Mouse (Mus musculus): ENCODE measurements around the gene Hmg20b. TPM values are rescaled to one million over a fixed set of nuclear protein-coding genes. Genes with fewer than 3 reads are reported as not detected.

Hmg20b gene
- total and polyA plus RNA-seq, 2 experiments from 2014 or later = 80.7 to 92.3 TPM

DNA sequence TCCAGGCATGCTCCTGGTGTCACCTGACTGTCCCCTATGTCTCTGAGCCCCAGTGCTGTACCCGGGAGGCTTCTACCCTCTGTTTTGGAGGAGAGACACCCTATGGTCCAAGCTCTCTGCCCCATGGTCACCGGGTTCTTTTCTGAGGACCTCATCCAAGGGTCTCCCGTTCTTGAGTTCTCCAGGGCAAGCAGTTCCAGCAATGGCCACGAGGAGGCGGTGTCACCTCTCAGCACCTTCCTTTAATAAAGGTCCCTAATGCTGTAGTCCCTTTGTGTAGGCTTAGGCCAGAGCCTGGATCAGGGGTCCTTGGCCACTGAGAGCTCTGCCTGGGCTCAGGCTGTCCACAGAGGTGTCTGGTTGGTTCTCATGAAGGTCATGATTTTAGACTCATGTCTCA lies 44.8 kb upstream of the Hmg20b start:
- Histone ChIP-seq H3K27ac (ENCODE audit: low read depth) (no peak overlapping the region), H3K27me3 (ENCODE audit: control insufficient read depth, insufficient read depth, low read length) (no peaks in the 10 kb centered on the region), H3K9me3 (replicated peaks; ENCODE audit: control insufficient read depth, low read length) (no peaks in the 10 kb centered on the region), H3K4me2 (ENCODE audit: low read depth, low read length) (no peak overlapping the region), H3K4me3 (ENCODE audit: low read depth, low read length) (no peak overlapping the region), H3K9ac (replicated peaks; ENCODE audit: low read depth, low read length) (no peak overlapping the region), H3K36me3 (replicated peaks; ENCODE audit: control insufficient read depth, insufficient read depth, low read length) (peaks cover 32% of the 10 kb centered on the region), H3K4me1 (ENCODE audit: control insufficient read depth, insufficient read depth) (peaks cover 12% of the 10 kb centered on the region; the same call in 1 of the 2 replicates)
- TF ChIP-seq CTCF (IDR thresholded peaks at IDR 0.05; ENCODE audit: low read depth) (peak; percentile 91), EP300 (IDR thresholded peaks at IDR 0.05; ENCODE audit: low read depth) (no peak)
- peak; percentile 43 for ATAC-seq (ENCODE audit: insufficient read depth, low read depth)
- DNase-seq (ENCODE audit: low spot score) = peak; percentile 69
- 10% methylated on average over 5 of the region's 5 CpGs for WGBS

DNA sequence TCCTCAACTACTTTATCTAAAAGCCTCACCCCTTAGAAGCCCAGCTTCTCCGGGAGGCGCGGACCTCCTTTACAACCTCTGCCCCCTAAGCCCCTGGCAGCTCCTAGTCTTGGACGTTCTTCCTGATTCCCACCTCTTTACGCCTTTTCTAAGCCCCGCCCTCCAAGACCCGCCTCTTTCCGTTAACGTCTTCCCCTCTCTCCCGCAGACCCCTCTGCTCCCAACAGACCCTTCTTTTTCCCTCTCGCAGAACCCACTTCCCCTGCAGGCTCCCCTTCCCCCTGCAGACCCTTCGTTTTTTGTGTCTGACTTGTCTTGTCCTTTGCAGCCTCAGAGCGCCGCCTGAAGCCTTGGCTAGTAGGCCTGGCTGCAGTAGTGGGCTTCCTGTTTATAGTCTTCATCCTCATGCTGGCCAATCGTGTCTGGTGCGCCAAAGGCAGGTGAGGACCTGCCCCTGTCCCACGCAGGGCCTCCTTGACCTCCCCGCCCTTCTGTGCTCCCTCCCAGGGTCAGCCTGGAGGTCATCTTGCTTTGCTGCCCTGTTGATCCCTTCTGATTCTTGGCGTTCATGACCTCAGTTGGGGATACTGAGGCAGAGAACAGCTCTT lies 43.3 kb upstream of the Hmg20b start:
- no peak for DNase-seq (ENCODE audit: low spot score)

DNA sequence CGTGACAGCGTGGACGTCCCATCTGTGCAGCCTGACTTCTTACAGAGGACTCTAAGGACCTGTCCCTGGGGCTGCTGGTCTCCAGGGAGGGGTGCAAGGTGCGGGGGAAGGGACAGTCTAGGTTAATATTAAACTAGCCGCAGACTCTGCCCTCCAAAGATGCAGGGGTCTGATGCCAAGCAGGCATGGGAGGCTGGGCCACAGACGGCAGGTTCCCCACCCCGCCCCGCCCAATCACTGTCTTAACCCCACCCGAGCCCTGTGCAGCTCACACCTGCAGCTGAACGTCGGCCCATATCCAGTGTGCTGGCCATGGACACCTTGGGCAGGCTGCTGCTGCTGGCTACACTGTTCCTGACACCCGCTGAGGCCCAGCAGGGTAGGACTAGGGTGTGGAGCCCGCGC lies 42.5 kb upstream of the Hmg20b start, which contains the start of gene Smim24:
Smim24 (plus strand) TSS at position 271 of the 405 bp plus-strand sequence.
- ATAC-seq (ENCODE audit: insufficient read depth, low read depth) (no peak), DNase-seq (ENCODE audit: low spot score) (no peak)
- peaks cover 17% of the 10 kb centered on the region; the same call in 1 of the 2 replicates for H3K4me1 ChIP-seq (ENCODE audit: control insufficient read depth, insufficient read depth)
- no peaks in the 10 kb centered on the region for H3K27me3 ChIP-seq (ENCODE audit: control insufficient read depth, insufficient read depth, low read length)
- no peaks in the 10 kb centered on the region for H3K9me3 ChIP-seq (replicated peaks; ENCODE audit: control insufficient read depth, low read length)
- peak within 1 kb of the TSS; percentile 58 for H3K27ac ChIP-seq (ENCODE audit: low read depth)
- peaks cover 25% of the 10 kb centered on the region for H3K36me3 ChIP-seq (replicated peaks; ENCODE audit: control insufficient read depth, insufficient read depth, low read length)
- H3K4me3 ChIP-seq (ENCODE audit: low read depth, low read length) = peak within 1 kb of the TSS; percentile 26
- 65% methylated on average over 14 of the region's 14 CpGs for WGBS
- peak within 1 kb of the TSS; percentile 63 for H3K4me2 ChIP-seq (ENCODE audit: low read depth, low read length)
- H3K9ac ChIP-seq (replicated peaks; ENCODE audit: low read depth, low read length) = peak within 1 kb of the TSS; percentile 56
- no peak for TF ChIP-seq EP300 (IDR thresholded peaks at IDR 0.05; ENCODE audit: low read depth)
- TF ChIP-seq CTCF (IDR thresholded peaks at IDR 0.05; ENCODE audit: low read depth) = no peak

More for the DNA sequence above, 43.3 kb upstream of the Hmg20b start:
- no peak for TF ChIP-seq CTCF (IDR thresholded peaks at IDR 0.05; ENCODE audit: low read depth)
- no peak for TF ChIP-seq EP300 (IDR thresholded peaks at IDR 0.05; ENCODE audit: low read depth)
- 9% methylated on average over 19 of the region's 19 CpGs for WGBS
- Histone ChIP-seq H3K27ac (ENCODE audit: low read depth) (peak overlapping the region; percentile 58), H3K9me3 (replicated peaks; ENCODE audit: control insufficient read depth, low read length) (no peaks in the 10 kb centered on the region), H3K9ac (replicated peaks; ENCODE audit: low read depth, low read length) (peak overlapping the region; percentile 56), H3K4me1 (ENCODE audit: control insufficient read depth, insufficient read depth) (peaks cover 17% of the 10 kb centered on the region; the same call in 1 of the 2 replicates), H3K4me3 (ENCODE audit: low read depth, low read length) (peak overlapping the region; percentile 26), H3K36me3 (replicated peaks; ENCODE audit: control insufficient read depth, insufficient read depth, low read length) (peaks cover 25% of the 10 kb centered on the region), H3K4me2 (ENCODE audit: low read depth, low read length) (peak overlapping the region; percentile 63), H3K27me3 (ENCODE audit: control insufficient read depth, insufficient read depth, low read length) (no peaks in the 10 kb centered on the region)
- no peak for ATAC-seq (ENCODE audit: insufficient read depth, low read depth)

DNA sequence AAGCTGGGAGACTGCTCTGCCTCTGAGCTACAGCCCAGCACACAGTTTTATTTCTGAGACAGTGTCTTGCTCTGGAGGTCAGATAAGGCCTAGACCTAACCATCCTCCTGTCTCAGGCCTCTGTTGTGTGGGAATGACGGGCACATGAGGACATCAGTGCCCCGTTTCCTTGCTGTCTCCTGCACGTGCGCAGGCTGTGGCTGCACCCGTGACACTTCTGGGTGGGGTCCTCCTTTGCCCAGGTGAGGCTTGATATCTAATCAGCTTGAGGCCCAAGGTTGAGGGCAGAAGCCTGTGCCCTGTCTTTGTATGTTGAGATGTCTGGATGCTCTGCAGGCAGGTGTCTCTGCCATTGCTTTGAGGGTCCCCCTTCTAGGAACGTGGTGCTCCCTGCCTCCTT lies 42.0 kb upstream of the Hmg20b start:
- TF ChIP-seq CTCF (IDR thresholded peaks at IDR 0.05; ENCODE audit: low read depth) = no peak
- TF ChIP-seq EP300 (IDR thresholded peaks at IDR 0.05; ENCODE audit: low read depth) = no peak
- Histone ChIP-seq H3K4me1 (ENCODE audit: control insufficient read depth, insufficient read depth) (peaks cover 17% of the 10 kb centered on the region; the same call in 1 of the 2 replicates), H3K4me2 (ENCODE audit: low read depth, low read length) (no peak overlapping the region), H3K27me3 (ENCODE audit: control insufficient read depth, insufficient read depth, low read length) (no peaks in the 10 kb centered on the region), H3K9ac (replicated peaks; ENCODE audit: low read depth, low read length) (no peak overlapping the region), H3K4me3 (ENCODE audit: low read depth, low read length) (no peak overlapping the region), H3K9me3 (replicated peaks; ENCODE audit: control insufficient read depth, low read length) (no peaks in the 10 kb centered on the region), H3K36me3 (replicated peaks; ENCODE audit: control insufficient read depth, insufficient read depth, low read length) (peaks cover 25% of the 10 kb centered on the region), H3K27ac (ENCODE audit: low read depth) (no peak overlapping the region)
- no peak for DNase-seq (ENCODE audit: low spot score)
- 72% methylated on average over 6 of the region's 6 CpGs for WGBS
- ATAC-seq (ENCODE audit: insufficient read depth, low read depth) = no peak

DNA sequence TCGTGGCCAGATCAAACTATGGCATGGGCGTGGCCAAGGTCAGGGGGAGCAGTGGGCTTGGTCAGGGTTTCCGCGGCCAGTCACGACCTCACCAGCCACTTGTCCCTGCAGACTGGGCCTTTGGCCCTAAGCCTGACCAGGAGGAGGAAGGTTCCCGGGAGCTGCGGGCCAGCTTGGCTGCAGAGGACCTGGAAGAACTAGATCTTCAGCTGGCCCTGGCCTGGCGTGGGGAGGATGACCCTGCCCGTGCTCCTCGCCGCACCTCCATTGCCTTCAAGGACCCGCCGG lies 40.3 kb upstream of the Hmg20b start:
- DNase-seq (ENCODE audit: low spot score) = no peak
- no peak overlapping the region for H3K9ac ChIP-seq (replicated peaks; ENCODE audit: low read depth, low read length)
- H3K4me3 ChIP-seq (ENCODE audit: low read depth, low read length) = no peak overlapping the region
- no peaks in the 10 kb centered on the region for H3K27me3 ChIP-seq (ENCODE audit: control insufficient read depth, insufficient read depth, low read length)
- no peak overlapping the region for H3K27ac ChIP-seq (ENCODE audit: low read depth)
- peaks cover 28% of the 10 kb centered on the region for H3K36me3 ChIP-seq (replicated peaks; ENCODE audit: control insufficient read depth, insufficient read depth, low read length)
- ATAC-seq (ENCODE audit: insufficient read depth, low read depth) = no peak
- no peak for TF ChIP-seq CTCF (IDR thresholded peaks at IDR 0.05; ENCODE audit: low read depth)
- TF ChIP-seq EP300 (IDR thresholded peaks at IDR 0.05; ENCODE audit: low read depth) = no peak
- no peaks in the 10 kb centered on the region for H3K9me3 ChIP-seq (replicated peaks; ENCODE audit: control insufficient read depth, low read length)
- H3K4me2 ChIP-seq (ENCODE audit: low read depth, low read length) = no peak overlapping the region
- 84% methylated on average over 13 of the region's 13 CpGs for WGBS
- peaks cover 17% of the 10 kb centered on the region; the same call in 1 of the 2 replicates for H3K4me1 ChIP-seq (ENCODE audit: control insufficient read depth, insufficient read depth)

Measured in heart, postnatal 0 days (tissue).